Mouse (Mus musculus): ENCODE results near the gene Akr1c19. TPM values are rescaled to one million over a fixed set of nuclear protein-coding genes. Genes with fewer than 3 reads are reported as not detected.

Akr1c19 gene
- polyA plus RNA-seq, 1 experiment from 2014 or later: 0.61 TPM

GRCm38 (mm10) chr13:4277526-4277925 is 49.0 kb downstream of the Akr1c19 start:
- Histone ChIP-seq H3K9ac (replicated peaks) (no peak overlapping the region), H3K4me3 (replicated peaks) (no peak overlapping the region), H3K27me3 (no peaks in the 10 kb centered on the region), H3K4me1 (replicated peaks) (no peaks in the 10 kb centered on the region), H3K4me2 (no peak overlapping the region), H3K36me3 (no peaks in the 10 kb centered on the region), H3K9me3 (no peaks in the 10 kb centered on the region), H3K27ac (no peak overlapping the region)
- ATAC-seq (ENCODE audit: insufficient number of reproducible peaks, insufficient read depth, low FRiP score, low TSS enrichment, low read depth): no peak
- 89% methylated on average over 2 of the region's 2 CpGs for WGBS

- H3K27me3 ChIP-seq: no peaks in the 10 kb centered on the region
- no peaks in the 10 kb centered on the region for H3K9me3 ChIP-seq
- WGBS: 64% methylated on average over 4 of the region's 4 CpGs
- no peaks in the 10 kb centered on the region for H3K4me1 ChIP-seq (replicated peaks)
- ATAC-seq (ENCODE audit: insufficient number of reproducible peaks, insufficient read depth, low FRiP score, low TSS enrichment, low read depth): no peak
- no peak within 1 kb of the TSS for H3K9ac ChIP-seq (replicated peaks)
- H3K36me3 ChIP-seq: no peaks in the 10 kb centered on the region
- H3K4me2 ChIP-seq: no peak within 1 kb of the TSS
- no peak within 1 kb of the TSS for H3K27ac ChIP-seq
- H3K4me3 ChIP-seq (replicated peaks): no peak within 1 kb of the TSS
These were observed 50.8 kb downstream of the Akr1c19 start, which contains the start of gene Akr1c12 for GRCm38 (mm10) chr13:4279284-4279683. Gene Akr1c12 (minus strand): TSS chr13:4279433.

GRCm38 (mm10) chr13:4281471-4282412 is 53.2 kb downstream of the Akr1c19 start:
- ATAC-seq (ENCODE audit: insufficient number of reproducible peaks, insufficient read depth, low FRiP score, low TSS enrichment, low read depth): no peak; the same call in 1 of the 2 replicates
- H3K9ac ChIP-seq (replicated peaks): no peak overlapping the region
- no peak overlapping the region for H3K4me3 ChIP-seq (replicated peaks)
- no peaks in the 10 kb centered on the region for H3K9me3 ChIP-seq
- WGBS: 40% methylated on average over 7 of the region's 7 CpGs
- H3K27ac ChIP-seq: no peak overlapping the region
- H3K4me2 ChIP-seq: no peak overlapping the region
- no peaks in the 10 kb centered on the region for H3K36me3 ChIP-seq
- no peaks in the 10 kb centered on the region for H3K27me3 ChIP-seq
- no peaks in the 10 kb centered on the region for H3K4me1 ChIP-seq (replicated peaks)

GRCm38 (mm10) chr13:4296991-4297390 is 68.5 kb downstream of the Akr1c19 start:
- no peak overlapping the region for H3K9ac ChIP-seq (replicated peaks)
- no peak overlapping the region for H3K4me2 ChIP-seq
- no peaks in the 10 kb centered on the region for H3K27me3 ChIP-seq
- no peak overlapping the region for H3K27ac ChIP-seq
- no peaks in the 10 kb centered on the region for H3K9me3 ChIP-seq
- no peak for ATAC-seq (ENCODE audit: insufficient number of reproducible peaks, insufficient read depth, low FRiP score, low TSS enrichment, low read depth)
- H3K36me3 ChIP-seq: no peaks in the 10 kb centered on the region
- no peaks in the 10 kb centered on the region for H3K4me1 ChIP-seq (replicated peaks)
- 98% methylated on average over 4 of the region's 4 CpGs for WGBS
- no peak overlapping the region for H3K4me3 ChIP-seq (replicated peaks)

Other genes starting within 250 kb of the Akr1c19 start
- gene Akr1c14, start 179.7 kb upstream of the Akr1c19 start, polyA plus RNA-seq (2016; fragmentation: Nextera tagmentation; extraction: Ambion mirVana): 0.24 and 0.59 TPM in 2 replicates
- gene Akr1c18, start 78.0 kb upstream of the Akr1c19 start, polyA plus RNA-seq (2016; fragmentation: Nextera tagmentation; extraction: Ambion mirVana): not detected in 2 replicates
- 0.93 and 1.1 TPM in 2 replicates for gene Akr1c13, start 37.5 kb upstream of the Akr1c19 start, polyA plus RNA-seq (2016; fragmentation: Nextera tagmentation; extraction: Ambion mirVana)
- not detected in 2 replicates for gene Akr1c12, start 50.7 kb downstream of the Akr1c19 start, polyA plus RNA-seq (2016; fragmentation: Nextera tagmentation; extraction: Ambion mirVana)
- gene Akr1c6, start 205.6 kb downstream of the Akr1c19 start, polyA plus RNA-seq (2016; fragmentation: Nextera tagmentation; extraction: Ambion mirVana): not detected in 2 replicates